Comparison of ENCODE assay signal across 7 mouse cellular contexts in genomic region chr3:9607686-9608085, GRCm38 (mm10). TPM values are rescaled to one million over a fixed set of nuclear protein-coding genes. Genes with fewer than 3 reads are reported as not detected.
A peak's percentile ranks its signal among the peaks of the same experiment; 100 is the strongest.
DNase-seq lines count a peak whose midpoint lies in the region; ATAC-seq and TF ChIP-seq lines count a peak whose summit lies in the region.

No protein-coding gene starts in this region.

- H3K4me2 ChIP-seq in lung, postnatal 0 days (replicated peaks; ENCODE audit: low read depth, low read length), result peak overlapping the region; percentile 98; the same call in 1 of the 2 replicates
- peak overlapping the region; percentile 64 for H3K4me2 ChIP-seq in forebrain, embryonic 16.5 days (ENCODE audit: low read length)
- H3K4me2 ChIP-seq in liver, embryonic 14.5 days (ENCODE audit: low read depth), result peak overlapping the region; percentile 97
- peak overlapping the region; percentile 64; the same call in 1 of the 2 replicates for H3K4me2 ChIP-seq in stomach, embryonic 16.5 days (ENCODE audit: low read depth, low read length)

- intact Hi-C loops in gastrocnemius, postnatal 36 days (cut with DNase I), result loop anchor here (10.0 kb wide), 1 partner anchor 337 kb away; no protein-coding TSS in a partner anchor

- H3K9ac ChIP-seq in lung, postnatal 0 days (replicated peaks; ENCODE audit: low read depth), result no peak overlapping the region
- no peak overlapping the region for H3K9ac ChIP-seq in forebrain, embryonic 16.5 days (replicated peaks; ENCODE audit: low read depth, low read length)
- no peak overlapping the region for H3K9ac ChIP-seq in liver, embryonic 14.5 days (replicated peaks)
- H3K9ac ChIP-seq in stomach, embryonic 16.5 days (ENCODE audit: low read length), result no peak overlapping the region

- TF ChIP-seq CTCF in lung, postnatal 0 days (IDR thresholded peaks at IDR 0.05), result no peak
- TF ChIP-seq CTCF in liver, embryonic 14.5 days (IDR thresholded peaks at IDR 0.05; ENCODE audit: low read depth), result no peak
- TF ChIP-seq CTCF in layer of hippocampus, adult 2 months (conservative IDR thresholded peaks at IDR 0.05), result no peak

- no peak overlapping the region for H3K27ac ChIP-seq in lung, postnatal 0 days (ENCODE audit: low read length)
- no peak overlapping the region for H3K27ac ChIP-seq in forebrain, embryonic 16.5 days (ENCODE audit: low read length)
- H3K27ac ChIP-seq in liver, embryonic 14.5 days, result no peak overlapping the region
- H3K27ac ChIP-seq in stomach, embryonic 16.5 days (ENCODE audit: low read length), result no peak overlapping the region
- H3K27ac ChIP-seq in layer of hippocampus, adult 2 months, result no peak overlapping the region

- H3K4me1 ChIP-seq in lung, postnatal 0 days (ENCODE audit: insufficient read depth, low read depth, low read length), result peaks cover 4% of the 10 kb centered on the region; the same call in 1 of the 2 replicates
- peaks cover 31% of the 10 kb centered on the region for H3K4me1 ChIP-seq in forebrain, embryonic 16.5 days (replicated peaks; ENCODE audit: control insufficient read depth, insufficient read depth, low read length)
- H3K4me1 ChIP-seq in liver, embryonic 14.5 days (replicated peaks; ENCODE audit: control insufficient read depth in 2 of 2, insufficient read depth in 2 of 2, low read length in 1 of 2), result peaks cover 0 to 13% of the 10 kb centered on the region in 2 experiments; a peak in 2 of 4 replicates
- H3K4me1 ChIP-seq in stomach, embryonic 16.5 days (ENCODE audit: control insufficient read depth, insufficient read depth, low read length), result peaks cover 41% of the 10 kb centered on the region

- TF ChIP-seq EP300 in lung, postnatal 0 days (IDR thresholded peaks at IDR 0.05), result no peak
- no peak for TF ChIP-seq EP300 in liver, embryonic 14.5 days (IDR thresholded peaks at IDR 0.05; ENCODE audit: low read depth)

- 61% methylated on average over 5 of the region's 5 CpGs for WGBS in lung, postnatal 0 days
- 17% methylated on average over 5 of the region's 5 CpGs for WGBS in forebrain, embryonic 16.5 days
- 77% methylated on average over 5 of the region's 5 CpGs for WGBS in liver, embryonic 14.5 days (ENCODE audit: insufficient replicate concordance)
- 44% methylated on average over 5 of the region's 5 CpGs for WGBS in stomach, embryonic 16.5 days

- H3K36me3 ChIP-seq in lung, postnatal 0 days (ENCODE audit: insufficient read depth, low read length), result no peaks in the 10 kb centered on the region
- H3K36me3 ChIP-seq in forebrain, embryonic 16.5 days (ENCODE audit: control insufficient read depth, insufficient read depth), result no peaks in the 10 kb centered on the region
- no peaks in the 10 kb centered on the region for H3K36me3 ChIP-seq in liver, embryonic 14.5 days (replicated peaks; ENCODE audit: control insufficient read depth, insufficient read depth, low read depth)
- no peaks in the 10 kb centered on the region for H3K36me3 ChIP-seq in stomach, embryonic 16.5 days (ENCODE audit: control insufficient read depth, insufficient read depth, low read length)

- no peaks in the 10 kb centered on the region for H3K9me3 ChIP-seq in lung, postnatal 0 days (ENCODE audit: low read length)
- no peaks in the 10 kb centered on the region for H3K9me3 ChIP-seq in forebrain, embryonic 16.5 days (ENCODE audit: control insufficient read depth, low read length)
- H3K9me3 ChIP-seq in liver, embryonic 14.5 days (ENCODE audit: control insufficient read depth, low read length), result no peaks in the 10 kb centered on the region
- no peaks in the 10 kb centered on the region for H3K9me3 ChIP-seq in stomach, embryonic 16.5 days (replicated peaks; ENCODE audit: control insufficient read depth, low read length)

- H3K27me3 ChIP-seq in lung, postnatal 0 days (replicated peaks; ENCODE audit: insufficient read depth, low read length), result 0 out of 2 replicates have a peak, but pooled peaks cover 2% of the 10 kb centered on the region
- no peaks in the 10 kb centered on the region for H3K27me3 ChIP-seq in forebrain, embryonic 16.5 days (replicated peaks; ENCODE audit: control insufficient read depth, insufficient read depth, low read length)
- peaks cover 11% of the 10 kb centered on the region for H3K27me3 ChIP-seq in liver, embryonic 14.5 days (ENCODE audit: control insufficient read depth, insufficient read depth, low read length)
- no peaks in the 10 kb centered on the region for H3K27me3 ChIP-seq in stomach, embryonic 16.5 days (ENCODE audit: control insufficient read depth, insufficient read depth, low read length)

- ATAC-seq in lung, postnatal 0 days, result no peak
- ATAC-seq in forebrain, embryonic 16.5 days, result no peak
- no peak for ATAC-seq in liver, embryonic 14.5 days (ENCODE audit: insufficient read depth)
- ATAC-seq in stomach, embryonic 16.5 days (ENCODE audit: insufficient read depth, low FRiP score), result no peak

- DNase-seq in lung, postnatal 0 days (ENCODE audit: low spot score), result no peak
- DNase-seq in lung, postnatal 10 days, result no peak
- no peak for DNase-seq in liver, embryonic 14.5 days (ENCODE audit: low read depth in 3 of 3, low spot score in 3 of 3)
- no peak for DNase-seq in layer of hippocampus, adult 2 months (ENCODE audit: low spot score in 2 of 2)
- DNase-seq in gastrocnemius, postnatal 36 days, result no peak

- peak overlapping the region; percentile 85; the same call in 1 of the 2 replicates for H3K4me3 ChIP-seq in lung, postnatal 0 days (ENCODE audit: low read depth, low read length)
- H3K4me3 ChIP-seq in forebrain, embryonic 16.5 days (replicated peaks; ENCODE audit: low read length), result peak overlapping the region; percentile 83
- H3K4me3 ChIP-seq in liver, embryonic 14.5 days (ENCODE audit: insufficient read depth in 1 of 2, low read depth in 2 of 2, low read length in 2 of 2), result no peak overlapping the region
- H3K4me3 ChIP-seq in stomach, embryonic 16.5 days (replicated peaks; ENCODE audit: low read length), result no peak overlapping the region
- H3K4me3 ChIP-seq in layer of hippocampus, adult 2 months, result no peak overlapping the region; the same call in 1 of the 2 replicates

RNA-seq across cellular contexts. Expression of gene Zfp704, which starts 2.2 kb away (rescaled TPM):
- 5.9 and 7.7 TPM in 2 replicates for polyA plus RNA-seq in lung, postnatal 0 days (2015; fragmentation: Nextera tagmentation; extraction: Ambion mirVana)
- 19.4 and 19.7 TPM in 2 replicates for polyA plus RNA-seq in forebrain, embryonic 16.5 days (2015; fragmentation: Nextera tagmentation; extraction: Ambion mirVana)
- polyA plus RNA-seq in liver, embryonic 14.5 days (2012; rRNA removed), result 0.87 and 1.1 TPM in 2 replicates
- 0.94 and 0.95 TPM in 2 replicates for polyA plus RNA-seq in liver, embryonic 14.5 days (2014; fragmentation: Nextera tagmentation; extraction: Ambion mirVana)
- 8.5 and 9.5 TPM in 2 replicates for polyA plus RNA-seq in stomach, embryonic 16.5 days (2015; fragmentation: Nextera tagmentation; extraction: Ambion mirVana)
- total RNA-seq in layer of hippocampus, adult 2 months (2021), result 10 to 100 TPM; 30.6 to 34.3 TPM
- 1 to 10 TPM; 4.1 to 5.6 TPM for total RNA-seq in gastrocnemius, postnatal 36 days (2021)

Comparison
In these comparisons a context has a peak if more than half of its experiments do, and no peak if none do; other contexts are left out.
1. H3K4me3 ChIP-seq: peak in lung, postnatal 0 days (single experiment) and forebrain, embryonic 16.5 days (single experiment); none in liver, embryonic 14.5 days (0 of 2), stomach, embryonic 16.5 days (single experiment) and layer of hippocampus, adult 2 months (single experiment).
2. Peak in every context shown above with its lines, with median percentiles within 50 percentile points of each other: H3K4me2 ChIP-seq.